Mouse (Mus musculus) brown adipose tissue, adult 24 weeks (tissue): Measurements from ENCODE around the gene Lamtor2. TPM values are rescaled to one million over a fixed set of nuclear protein-coding genes. Genes with fewer than 3 reads are reported as not detected.

Experiments
- H3K27ac ChIP-seq: fragments of 200-500 bp; replicated peaks from 2 replicates; pipeline ENCODE4 v1.5.1; 2012; ENCODE audit warnings: low read depth, mild to moderate bottlenecking, low read length
- H3K4me1 ChIP-seq: fragments of 200-500 bp; 2 replicates; pipeline ENCODE4 v1.6.1; 2012; ENCODE audit warnings: low read length, mixed read lengths; ENCODE audit not compliant: control insufficient read depth, insufficient read depth, insufficient read length
- H3K4me3 ChIP-seq: fragments of 200-500 bp; 2 replicates; pipeline ENCODE4 v1.5.1; 2012; ENCODE audit warnings: low read depth, mild to moderate bottlenecking, low read length, moderate library complexity; ENCODE audit not compliant: insufficient read depth
- polyA plus RNA-seq: library from polyadenylated mRNA; stranded (reverse); fragments of >200 nt; gene quantifications from 2 replicates; pipeline ENCODE4 v1.2.4, GENCODE M21; 2012; ENCODE audit not compliant: missing spikeins, insufficient read depth, insufficient read length

Lamtor2 gene
- polyA plus RNA-seq, 1 experiment: 209 TPM

GRCm38 (mm10) chr3:88530082-88530864, 22.6 kb downstream of the Lamtor2 start:
- Histone ChIP-seq H3K4me1 (peaks cover 2% of the 10 kb centered on the region; the same call in 1 of the 2 replicates), H3K27ac (no peak overlapping the region), H3K4me3 (peak overlapping the region; percentile 30)

DNA sequence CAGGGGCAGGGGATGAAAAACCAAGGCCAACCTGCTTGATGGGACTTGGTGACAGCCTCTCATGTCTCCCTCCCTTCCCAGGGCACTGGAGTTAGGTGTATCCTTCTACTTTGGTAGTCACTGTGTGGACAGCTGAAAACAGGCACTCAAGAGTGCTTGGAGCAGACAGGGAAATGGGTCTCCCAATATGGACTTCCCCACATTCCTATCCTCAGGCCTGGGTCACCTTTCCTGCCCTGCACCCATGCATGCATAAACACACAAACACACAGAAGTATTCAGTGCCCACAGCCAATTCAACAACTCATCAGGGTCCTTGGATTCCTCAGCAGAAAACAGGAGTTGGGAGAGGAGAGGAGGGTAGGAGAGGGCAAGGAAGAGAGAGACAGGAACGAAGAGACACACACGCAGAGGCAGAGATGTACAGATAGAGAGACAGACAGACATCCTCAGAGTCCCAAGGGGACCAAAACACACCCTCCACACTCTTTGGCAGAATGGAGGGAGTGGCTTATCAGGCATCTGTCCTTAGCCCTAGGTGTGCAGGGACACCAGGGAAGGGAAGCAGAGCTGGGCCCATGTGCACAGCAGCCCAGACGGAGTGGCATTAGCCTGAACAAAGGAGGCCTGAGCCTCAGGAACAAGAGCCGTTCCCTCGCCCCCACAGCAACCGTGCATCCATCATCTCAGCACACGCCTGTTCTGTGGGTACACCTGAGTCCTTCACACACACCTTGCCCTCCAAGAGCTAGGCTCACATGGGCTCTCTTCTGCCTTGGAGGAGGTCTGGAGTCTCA, 23.5 kb downstream of the Lamtor2 start:
- H3K4me3 ChIP-seq: no peak overlapping the region
- peaks cover 2% of the 10 kb centered on the region; the same call in 1 of the 2 replicates for H3K4me1 ChIP-seq
- H3K27ac ChIP-seq: no peak overlapping the region

GRCm38 (mm10) chr3:88528646-88529045, 24.2 kb downstream of the Lamtor2 start:
- Histone ChIP-seq H3K27ac (no peak overlapping the region), H3K4me1 (peaks cover 2% of the 10 kb centered on the region; the same call in 1 of the 2 replicates), H3K4me3 (no peak overlapping the region)

DNA sequence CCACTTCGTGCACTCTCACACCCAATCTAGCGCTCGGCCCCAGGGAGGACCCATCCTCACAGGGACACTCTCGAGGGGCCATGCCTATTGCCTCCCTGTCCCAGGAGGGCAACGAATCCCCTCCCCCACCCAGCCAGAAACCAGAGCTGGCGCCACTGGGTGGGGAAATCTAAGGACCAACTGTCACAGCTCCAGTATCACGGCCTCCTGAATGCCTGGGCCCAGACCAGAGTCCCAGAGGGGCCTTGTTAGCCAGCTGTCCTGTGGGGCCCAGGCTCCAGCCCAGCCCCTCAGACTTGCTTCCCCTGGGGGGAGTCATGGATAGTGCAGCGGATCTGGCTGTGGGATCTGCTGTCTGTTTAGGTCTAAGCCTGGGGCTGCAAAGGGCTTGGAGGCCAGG, 25.3 kb downstream of the Lamtor2 start:
- Histone ChIP-seq H3K4me3 (no peak overlapping the region), H3K27ac (no peak overlapping the region), H3K4me1 (peaks cover 2% of the 10 kb centered on the region; the same call in 1 of the 2 replicates)

DNA sequence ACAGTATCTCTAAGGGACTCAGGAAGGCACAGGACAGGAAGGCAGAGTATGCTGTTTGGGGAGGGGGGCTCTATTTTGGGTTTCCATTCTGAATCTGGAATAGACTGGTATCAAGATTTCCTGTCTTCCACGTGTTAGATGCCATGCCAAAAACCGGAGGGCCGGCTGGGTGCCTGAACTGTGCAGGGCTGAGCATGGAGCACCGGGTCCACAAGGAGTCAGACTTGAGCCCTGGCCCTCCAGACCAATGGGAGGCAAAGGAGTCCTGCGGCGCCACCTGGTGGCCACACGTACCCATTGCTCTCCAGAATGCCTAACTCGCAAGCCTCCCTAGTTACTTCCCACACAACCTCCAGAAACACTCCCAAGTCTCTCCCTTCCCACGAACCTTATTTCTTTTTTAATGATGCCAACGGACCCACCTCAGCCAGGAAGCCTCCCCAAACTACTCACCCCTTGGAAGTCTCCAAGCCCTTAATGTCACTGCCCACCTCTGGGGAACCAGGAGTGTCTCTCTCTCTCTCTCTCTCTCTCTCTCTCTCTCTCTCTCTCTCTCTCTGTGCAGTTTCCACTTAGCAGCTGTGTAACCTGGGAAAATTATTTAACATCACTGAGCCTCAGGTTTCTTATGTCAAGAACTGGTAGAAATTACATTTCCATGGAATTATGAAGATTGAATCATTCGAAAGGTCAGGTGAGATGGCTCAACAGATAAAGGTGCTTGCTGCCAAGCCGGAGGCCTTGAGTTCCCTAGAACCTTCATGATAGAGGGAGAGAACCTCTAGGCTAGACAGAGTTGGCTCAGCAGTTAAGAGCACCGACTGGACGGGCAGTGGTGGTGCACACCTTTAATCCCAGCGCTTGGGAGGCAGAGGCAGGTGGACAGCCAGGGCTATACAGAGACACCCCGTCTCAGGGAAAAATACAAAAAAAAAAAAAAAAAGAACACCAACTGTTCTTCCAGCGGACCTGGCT, 26.4 kb downstream of the Lamtor2 start:
- no peak overlapping the region for H3K4me3 ChIP-seq
- no peak overlapping the region for H3K27ac ChIP-seq
- peaks cover 2% of the 10 kb centered on the region; the same call in 1 of the 2 replicates for H3K4me1 ChIP-seq

- no peak overlapping the region for H3K27ac ChIP-seq
- no peak overlapping the region for H3K4me3 ChIP-seq
- peaks cover 2% of the 10 kb centered on the region; the same call in 1 of the 2 replicates for H3K4me1 ChIP-seq
Observed at GRCm38 (mm10) chr3:88525021-88525420, 27.9 kb downstream of the Lamtor2 start.

GRCm38 (mm10) chr3:88523027-88523426, 29.8 kb downstream of the Lamtor2 start:
- Histone ChIP-seq H3K4me1 (peaks cover 2% of the 10 kb centered on the region; the same call in 1 of the 2 replicates), H3K27ac (no peak overlapping the region), H3K4me3 (no peak overlapping the region)

DNA sequence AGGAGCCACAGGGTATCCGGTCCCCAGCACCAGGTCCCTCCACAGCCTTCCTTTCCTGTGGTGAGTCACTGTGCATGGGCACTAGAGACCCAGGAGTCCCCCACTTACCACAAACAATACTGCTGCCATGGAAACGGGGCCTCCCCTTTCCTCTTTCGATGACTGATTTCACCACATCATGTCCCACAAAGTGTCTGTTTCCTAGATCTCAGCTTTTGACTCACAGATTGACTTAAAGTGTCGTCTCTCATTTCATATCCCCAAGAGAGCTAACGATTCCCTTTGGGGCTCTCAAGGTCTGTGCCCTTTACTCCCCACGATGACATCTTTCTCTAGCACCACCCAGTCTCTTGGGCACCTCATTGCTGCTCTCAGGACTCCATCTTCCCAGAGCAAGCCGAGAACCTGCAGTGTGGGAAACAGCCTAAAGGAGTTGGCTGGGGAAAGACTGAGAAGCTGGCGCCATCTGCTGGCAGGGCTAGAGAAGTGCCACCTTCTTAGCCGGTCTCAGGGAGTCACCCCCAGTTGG, 31.0 kb downstream of the Lamtor2 start:
- no peak overlapping the region for H3K27ac ChIP-seq
- H3K4me3 ChIP-seq: no peak overlapping the region
- H3K4me1 ChIP-seq: no peaks in the 10 kb centered on the region

GRCm38 (mm10) chr3:88521156-88521555, 31.7 kb downstream of the Lamtor2 start:
- Histone ChIP-seq H3K4me3 (no peak overlapping the region), H3K27ac (no peak overlapping the region), H3K4me1 (no peaks in the 10 kb centered on the region)

DNA sequence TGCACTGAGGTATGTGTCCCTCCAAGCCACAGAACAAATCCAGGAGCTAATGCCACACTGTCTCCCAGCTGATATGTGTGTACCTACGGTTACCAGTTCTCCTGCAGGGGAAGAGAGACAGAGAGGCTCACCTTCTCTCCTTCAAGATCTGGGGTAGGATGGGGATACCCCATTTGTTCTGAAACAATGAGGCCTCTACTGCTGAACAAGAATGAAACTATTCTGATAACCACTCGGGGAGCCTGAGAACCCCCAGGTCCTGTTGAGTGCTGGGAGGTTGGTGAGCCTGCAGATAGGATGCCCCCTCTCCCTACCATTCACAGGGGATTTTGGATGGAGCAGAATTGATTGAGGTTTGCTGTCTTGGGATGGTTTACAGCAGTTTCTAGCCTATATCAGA, 32.8 kb downstream of the Lamtor2 start:
- Histone ChIP-seq H3K4me3 (no peak overlapping the region), H3K27ac (no peak overlapping the region), H3K4me1 (no peaks in the 10 kb centered on the region)

DNA sequence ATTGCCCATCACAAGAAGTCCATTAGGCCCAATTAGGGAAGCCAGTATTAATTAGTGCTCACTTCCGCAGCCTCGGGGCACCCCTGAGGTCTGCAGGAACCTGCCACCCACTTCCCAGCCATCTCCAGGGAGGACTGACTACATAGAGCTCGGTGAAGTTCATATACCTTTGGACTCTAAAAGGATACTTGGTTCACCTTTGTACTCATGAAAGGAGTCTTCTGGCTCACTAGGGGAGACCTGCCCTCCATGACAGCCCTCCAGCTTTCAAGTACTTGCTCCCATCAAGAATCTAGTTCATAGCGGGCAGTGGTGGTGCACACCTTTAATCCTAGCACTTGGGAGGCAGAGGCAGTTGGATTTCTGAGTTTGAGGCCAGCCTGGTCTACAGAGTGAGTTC, 34.5 kb downstream of the Lamtor2 start:
- peaks cover 9% of the 10 kb centered on the region for H3K4me1 ChIP-seq
- no peak overlapping the region for H3K27ac ChIP-seq
- no peak overlapping the region for H3K4me3 ChIP-seq

GRCm38 (mm10) chr3:88516407-88516806, 36.5 kb downstream of the Lamtor2 start:
- no peak overlapping the region for H3K27ac ChIP-seq
- peaks cover 14% of the 10 kb centered on the region for H3K4me1 ChIP-seq
- no peak overlapping the region for H3K4me3 ChIP-seq

DNA sequence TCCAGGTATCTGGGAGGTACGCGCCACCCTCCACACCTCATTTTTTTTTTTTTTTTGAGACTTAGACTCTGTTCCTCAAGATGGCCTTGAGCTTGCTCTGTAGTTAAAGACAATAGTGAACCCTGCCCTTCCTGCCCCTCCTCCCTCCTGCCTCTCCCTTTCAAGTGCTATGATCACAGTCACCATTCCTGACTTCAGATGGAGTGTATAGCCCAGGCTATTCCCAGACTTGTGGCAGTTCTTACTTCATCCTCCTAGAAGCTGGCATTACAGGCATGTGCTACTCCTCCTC, 37.8 kb downstream of the Lamtor2 start:
- no peak overlapping the region for H3K27ac ChIP-seq
- H3K4me1 ChIP-seq: peaks cover 20% of the 10 kb centered on the region

DNA sequence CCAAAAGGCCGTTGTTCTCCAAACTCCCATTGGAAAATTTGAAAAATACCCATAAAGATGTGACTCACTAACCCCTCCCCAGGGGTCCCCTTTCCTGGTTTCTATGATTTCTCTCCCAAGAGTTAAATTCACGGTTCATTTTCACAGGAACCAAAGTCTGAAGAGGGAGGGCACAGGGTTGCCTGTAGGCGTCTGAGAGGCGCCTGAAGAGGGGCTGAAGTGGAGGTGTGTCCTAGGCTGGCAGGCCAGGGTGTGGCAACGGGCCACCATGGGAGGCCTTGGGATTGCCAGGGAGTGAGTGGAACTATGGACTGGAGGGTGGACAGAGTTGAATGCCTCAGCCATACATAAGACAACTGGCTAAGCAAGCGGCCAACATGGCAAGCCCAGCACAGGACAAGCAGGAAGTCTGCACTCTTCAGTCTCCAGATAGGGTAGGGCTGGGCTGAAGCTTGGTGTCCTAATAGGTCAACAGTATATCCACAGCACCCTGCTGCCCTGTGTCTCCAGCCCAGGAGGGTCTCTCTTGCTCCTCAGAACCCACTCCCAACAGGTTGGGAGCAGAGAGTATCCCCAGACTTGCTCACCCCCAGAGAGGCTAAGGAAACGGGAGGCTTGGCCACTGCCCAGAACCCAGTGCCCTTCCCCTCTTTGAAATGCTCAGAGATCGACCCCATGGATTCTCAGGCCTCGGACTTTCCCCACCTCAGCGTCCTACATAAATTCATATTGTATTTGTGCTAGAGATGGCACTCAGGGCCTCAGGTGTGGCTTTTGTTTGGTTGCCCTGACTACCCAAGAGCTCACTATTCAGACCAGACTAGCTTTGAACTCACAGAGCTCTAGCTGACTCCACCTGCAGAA, 38.4 kb downstream of the Lamtor2 start:
- H3K4me1 ChIP-seq: peaks cover 20% of the 10 kb centered on the region
- H3K27ac ChIP-seq: no peak overlapping the region
- no peak overlapping the region for H3K4me3 ChIP-seq

More for the DNA sequence above, 37.8 kb downstream of the Lamtor2 start:
- H3K4me3 ChIP-seq: no peak overlapping the region
